Mouse (Mus musculus) intestine, embryonic 16.5 days (tissue): Measurements from ENCODE around the gene Gpm6b. TPM values are rescaled to one million over a fixed set of nuclear protein-coding genes. Genes with fewer than 3 reads are reported as not detected.

Experiments
- ATAC-seq: fragments of 200-750 bp; cut with Nextera tagmentation; 2 replicates; pipeline ENCODE4 v1.8.0; 2017; ENCODE audit warnings: moderate TSS enrichment, moderate library complexity
- H3K27ac ChIP-seq: fragments of 300-500 bp; sonication (generic); 2 replicates; pipeline ENCODE4 v1.5.1; 2014; ENCODE audit warnings: mild to moderate bottlenecking, low read length
- H3K27me3 ChIP-seq: fragments of 300-500 bp; sonication (generic); replicated peaks from 2 replicates; pipeline ENCODE4 v1.6.1; 2014; ENCODE audit warnings: low read length, control low read depth, mixed read lengths; ENCODE audit not compliant: control insufficient read depth, insufficient read depth
- H3K36me3 ChIP-seq: fragments of 300-500 bp; sonication (generic); 2 replicates; pipeline ENCODE4 v1.6.1; 2014; ENCODE audit warnings: low read length, control low read depth; ENCODE audit not compliant: control insufficient read depth, insufficient read depth
- H3K4me1 ChIP-seq: fragments of 300-500 bp; sonication (generic); 2 replicates; pipeline ENCODE4 v1.6.1; 2014; ENCODE audit warnings: low read length, control low read depth, mixed read lengths; ENCODE audit not compliant: control insufficient read depth, insufficient read depth
- H3K4me2 ChIP-seq: fragments of 300-500 bp; sonication (generic); 2 replicates; pipeline ENCODE4 v1.6.1; 2014; ENCODE audit warnings: low read depth, low read length, control low read depth
- H3K4me3 ChIP-seq: fragments of 300-500 bp; sonication (generic); 2 replicates; pipeline ENCODE4 v1.5.1; 2014; ENCODE audit warnings: mild to moderate bottlenecking, low read length
- H3K9ac ChIP-seq: fragments of 300-500 bp; sonication (generic); 2 replicates; pipeline ENCODE4 v1.6.1; 2014; ENCODE audit warnings: low read depth, low read length
- H3K9me3 ChIP-seq: fragments of 300-500 bp; sonication (generic); 2 replicates; pipeline ENCODE4 v1.6.1; 2016; ENCODE audit warnings: low read length, control low read depth; ENCODE audit not compliant: control insufficient read depth
- WGBS: fragments of 180-500 bp; shearing (Covaris S2); extraction: QIAGEN DNeasy Blood & Tissue Kit; methylation state at CpG from one replicate; pipeline ENCODE4 v1.1.7; 2014; 5-methylcytosine and 5-hydroxymethylcytosine counted together
- polyA plus RNA-seq: library from polyadenylated mRNA; unstranded; fragments of >200 nt; fragmentation: Nextera tagmentation; extraction: Ambion mirVana; gene quantifications from 2 replicates; pipeline ENCODE4 v1.2.1, GENCODE M21; 2015

The Gpm6b gene
- polyA plus RNA-seq, 1 experiment from 2014 or later: 19.6 TPM

DNA sequence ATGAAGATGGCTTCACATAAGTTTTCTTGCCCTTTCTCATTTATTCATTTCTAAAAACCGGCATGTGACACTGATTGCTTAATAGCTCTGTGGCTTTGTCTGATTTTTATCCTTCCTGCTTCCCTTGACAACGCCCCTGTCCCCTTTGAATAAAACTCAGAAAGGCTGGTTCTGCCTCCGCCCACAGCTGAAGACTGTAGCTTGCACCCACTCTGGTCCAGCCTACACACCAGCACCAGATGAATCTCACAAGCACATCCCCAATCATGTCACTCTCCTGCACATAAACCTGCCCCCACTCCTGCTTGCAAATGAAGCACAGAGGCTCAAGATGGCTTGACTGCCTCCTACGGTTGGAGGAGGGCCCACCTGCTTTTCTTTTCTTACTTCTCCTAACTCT lies 121.7 kb downstream of the Gpm6b start:
- no peaks in the 10 kb centered on the region for H3K27me3 ChIP-seq
- no peak for ATAC-seq
- H3K4me2 ChIP-seq: no peak overlapping the region
- H3K4me1 ChIP-seq: no peaks in the 10 kb centered on the region
- H3K36me3 ChIP-seq: no peaks in the 10 kb centered on the region
- WGBS: 75% methylated on average over 4 of the region's 4 CpGs
- no peaks in the 10 kb centered on the region for H3K9me3 ChIP-seq
- H3K27ac ChIP-seq: no peak overlapping the region
- H3K9ac ChIP-seq: no peak overlapping the region
- no peak overlapping the region for H3K4me3 ChIP-seq

DNA sequence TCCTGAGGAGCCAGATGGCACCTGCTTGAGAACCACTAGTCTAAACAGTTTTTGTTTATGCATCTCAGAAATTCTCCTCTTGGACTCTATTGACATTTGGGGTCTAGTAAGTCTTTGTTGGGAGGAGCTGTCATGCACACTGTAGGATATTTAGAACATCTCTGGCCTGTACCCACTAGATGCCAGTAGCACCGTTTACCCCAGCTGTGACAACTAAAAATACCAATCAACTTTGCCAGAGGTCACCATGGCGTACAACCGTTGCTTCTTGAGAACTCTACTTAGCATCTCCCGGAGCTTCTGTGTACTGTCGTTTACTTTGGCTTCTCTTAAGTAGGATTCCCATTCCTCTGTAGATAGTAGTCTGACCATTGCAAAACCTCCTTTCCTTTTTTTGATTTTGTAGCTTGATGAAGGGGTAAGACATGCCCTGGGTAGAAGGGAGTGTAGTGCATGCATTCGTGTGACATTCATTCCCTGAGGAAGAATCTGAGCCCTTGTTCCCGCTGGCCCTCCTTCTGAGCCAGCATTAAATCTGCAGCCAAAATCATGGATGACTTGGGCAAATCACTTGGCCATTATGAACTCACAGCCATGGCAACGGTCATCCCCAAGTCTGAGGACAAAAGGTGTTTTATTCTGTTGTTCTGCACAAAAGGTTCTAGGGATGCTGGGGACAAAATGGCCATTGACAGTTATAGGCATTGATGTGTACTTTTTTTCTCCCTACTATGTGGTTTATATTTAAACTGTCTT lies 126.9 kb downstream of the Gpm6b start:
- Histone ChIP-seq H3K9me3 (no peaks in the 10 kb centered on the region), H3K4me3 (no peak overlapping the region), H3K27me3 (0 out of 2 replicates have a peak, but pooled peaks cover 2% of the 10 kb centered on the region), H3K4me2 (no peak overlapping the region), H3K9ac (no peak overlapping the region), H3K27ac (no peak overlapping the region), H3K4me1 (no peaks in the 10 kb centered on the region), H3K36me3 (no peaks in the 10 kb centered on the region)
- 75% methylated on average over 8 of the region's 8 CpGs for WGBS
- ATAC-seq: no peak

- Histone ChIP-seq H3K36me3 (no peaks in the 10 kb centered on the region), H3K9me3 (no peaks in the 10 kb centered on the region), H3K27ac (no peak overlapping the region), H3K4me3 (no peak overlapping the region), H3K27me3 (peaks cover 11% of the 10 kb centered on the region; the same call in 1 of the 2 replicates), H3K9ac (no peak overlapping the region), H3K4me2 (no peak overlapping the region), H3K4me1 (no peaks in the 10 kb centered on the region)
- WGBS: 82% methylated on average over 9 of the region's 9 CpGs
- no peak for ATAC-seq
These were observed 138.1 kb downstream of the Gpm6b start for GRCm38 (mm10) chrX:166376681-166377328.

DNA sequence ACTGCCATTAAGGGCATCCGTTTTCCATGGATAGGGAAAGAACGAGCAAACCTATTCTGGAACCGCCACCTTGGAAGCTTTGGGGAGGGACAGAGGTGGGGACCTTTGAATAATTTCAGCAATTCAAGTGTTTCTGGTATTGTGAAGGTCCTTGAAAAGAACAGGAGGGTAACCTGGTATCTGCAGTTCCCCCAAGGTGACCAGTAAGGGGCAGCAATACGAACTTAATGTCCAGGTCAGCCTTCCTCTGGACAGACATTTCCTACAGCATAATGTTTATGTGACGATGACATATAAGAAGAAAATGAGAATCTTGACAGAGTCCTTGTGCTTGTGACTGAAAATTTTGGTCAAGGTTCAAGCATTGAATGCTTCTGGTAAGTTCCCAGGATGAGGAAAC lies 139.9 kb downstream of the Gpm6b start:
- no peak overlapping the region for H3K4me2 ChIP-seq
- H3K9me3 ChIP-seq: no peaks in the 10 kb centered on the region
- WGBS: 86% methylated on average over 5 of the region's 5 CpGs
- H3K4me1 ChIP-seq: no peaks in the 10 kb centered on the region
- H3K27ac ChIP-seq: no peak overlapping the region
- no peak for ATAC-seq
- no peaks in the 10 kb centered on the region for H3K36me3 ChIP-seq
- H3K9ac ChIP-seq: no peak overlapping the region
- peaks cover 4% of the 10 kb centered on the region; the same call in 1 of the 2 replicates for H3K27me3 ChIP-seq
- H3K4me3 ChIP-seq: no peak overlapping the region

GRCm38 (mm10) chrX:166383606-166384005 lies 144.9 kb downstream of the Gpm6b start:
- no peak for ATAC-seq
- Histone ChIP-seq H3K9me3 (no peaks in the 10 kb centered on the region), H3K27me3 (no peaks in the 10 kb centered on the region), H3K4me2 (no peak overlapping the region), H3K27ac (no peak overlapping the region), H3K4me3 (no peak overlapping the region), H3K36me3 (no peaks in the 10 kb centered on the region), H3K9ac (no peak overlapping the region), H3K4me1 (no peaks in the 10 kb centered on the region)
- 89% methylated on average over 2 of the region's 2 CpGs for WGBS

GRCm38 (mm10) chrX:166384935-166385334 lies 146.2 kb downstream of the Gpm6b start:
- WGBS: 52% methylated on average over 3 of the region's 3 CpGs
- Histone ChIP-seq H3K9ac (no peak overlapping the region), H3K27me3 (no peaks in the 10 kb centered on the region), H3K4me2 (no peak overlapping the region), H3K4me3 (no peak overlapping the region), H3K9me3 (no peaks in the 10 kb centered on the region), H3K4me1 (no peaks in the 10 kb centered on the region), H3K27ac (no peak overlapping the region), H3K36me3 (no peaks in the 10 kb centered on the region)
- ATAC-seq: no peak

GRCm38 (mm10) chrX:166386656-166387055 lies 147.9 kb downstream of the Gpm6b start:
- no peak overlapping the region for H3K9ac ChIP-seq
- H3K4me1 ChIP-seq: no peaks in the 10 kb centered on the region
- no peak overlapping the region for H3K27ac ChIP-seq
- ATAC-seq: no peak
- no peaks in the 10 kb centered on the region for H3K27me3 ChIP-seq
- no peaks in the 10 kb centered on the region for H3K9me3 ChIP-seq
- no peak overlapping the region for H3K4me3 ChIP-seq
- 84% methylated on average over 6 of the region's 6 CpGs for WGBS
- H3K4me2 ChIP-seq: no peak overlapping the region
- H3K36me3 ChIP-seq: no peaks in the 10 kb centered on the region

GRCm38 (mm10) chrX:166393753-166394152 lies 155.0 kb downstream of the Gpm6b start:
- Histone ChIP-seq H3K27me3 (no peaks in the 10 kb centered on the region), H3K4me3 (no peak overlapping the region), H3K4me1 (no peaks in the 10 kb centered on the region), H3K36me3 (no peaks in the 10 kb centered on the region), H3K27ac (no peak overlapping the region), H3K9me3 (no peaks in the 10 kb centered on the region), H3K9ac (no peak overlapping the region), H3K4me2 (no peak overlapping the region)
- 95% methylated on average over 1 of the region's 1 CpGs for WGBS
- no peak for ATAC-seq

DNA sequence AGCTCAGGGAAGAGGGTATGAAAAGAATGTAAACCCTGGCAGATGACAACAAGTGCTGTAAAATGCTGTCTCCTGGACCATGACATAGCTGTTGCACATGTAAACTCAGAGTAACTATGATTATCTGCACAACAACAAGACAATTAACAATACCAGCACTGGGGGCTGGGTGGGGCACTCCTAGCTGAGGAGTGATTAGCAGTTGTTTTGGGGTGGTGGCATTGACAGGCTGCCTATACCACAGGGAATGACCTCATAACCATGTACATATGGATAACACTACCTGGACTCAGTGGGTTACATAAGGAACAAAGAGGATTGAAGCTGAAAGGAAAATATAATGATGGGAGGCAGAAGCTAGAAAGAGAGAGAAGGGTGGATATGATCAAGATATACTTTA lies 169.2 kb downstream of the Gpm6b start:
- no peaks in the 10 kb centered on the region for H3K4me1 ChIP-seq
- H3K9me3 ChIP-seq: no peaks in the 10 kb centered on the region
- H3K36me3 ChIP-seq: no peaks in the 10 kb centered on the region
- H3K4me3 ChIP-seq: no peak overlapping the region
- H3K27me3 ChIP-seq: 0 out of 2 replicates have a peak, but pooled peaks cover 7% of the 10 kb centered on the region
- H3K4me2 ChIP-seq: no peak overlapping the region
- no peak overlapping the region for H3K27ac ChIP-seq
- H3K9ac ChIP-seq: no peak overlapping the region
- no peak for ATAC-seq
